Mouse (Mus musculus) cerebellum, adult 2 months (tissue): Measurements from ENCODE around the gene Atxn2l. TPM values are rescaled to one million over a fixed set of nuclear protein-coding genes. Genes with fewer than 3 reads are reported as not detected.
A peak's percentile ranks its signal among the peaks of the same experiment; 100 is the strongest.

Source experiments
- DNase-seq, 2 experiments: peaks; one replicate each; pipeline ENCODE4 v3.0.0; 2021
- H3K27ac ChIP-seq: fragments of 200-500 bp; 2 replicates; pipeline ENCODE4 v1.5.1; 2012; ENCODE audit warnings: low read length, control low read depth, inconsistent platforms; ENCODE audit not compliant: insufficient read depth
- H3K27me3 ChIP-seq: fragments of 200-500 bp; 2 replicates; pipeline ENCODE4 v1.6.1; 2012; ENCODE audit warnings: inconsistent platforms, mild to moderate bottlenecking, low read length, moderate library complexity; ENCODE audit not compliant: control insufficient read depth, insufficient read depth
- H3K4me1 ChIP-seq: fragments of 200-500 bp; 2 replicates; pipeline ENCODE4 v1.6.1; 2011; ENCODE audit warnings: low read length; ENCODE audit not compliant: control insufficient read depth, insufficient read depth
- H3K4me3 ChIP-seq: fragments of 200-500 bp; replicated peaks from 2 replicates; pipeline ENCODE3; 2011; ENCODE audit warnings: mild to moderate bottlenecking, low read depth, low read length, control low read depth; ENCODE audit not compliant: insufficient read depth
- CTCF ChIP-seq: fragments of 200-500 bp; IDR thresholded peaks from 2 replicates; pipeline ENCODE4 v1.5.1; 2011; ENCODE audit warnings: low read depth, mild to moderate bottlenecking, control low read depth, low read length, moderate library complexity, borderline replicate concordance; ENCODE audit not compliant: insufficient read depth
- POLR2A ChIP-seq: fragments of 200-500 bp; IDR thresholded peaks from 2 replicates; pipeline ENCODE4 v1.6.1; 2011; ENCODE audit warnings: low read length, control low read depth, borderline replicate concordance; ENCODE audit not compliant: insufficient read depth
- WGBS: fragments of 180-500 bp; shearing (Covaris S2); methylation state at CpG from one replicate; pipeline ENCODE4 v1.1.7; 2018; 5-methylcytosine and 5-hydroxymethylcytosine counted together
- polyA plus RNA-seq: library from polyadenylated mRNA; depleted of rRNA; stranded (reverse); fragments of >200 nt; gene quantifications from 2 replicates; pipeline ENCODE4 v1.2.3, GENCODE M21; 2012

Atxn2l gene
- polyA plus RNA-seq, 1 experiment, result 139 TPM

DNA sequence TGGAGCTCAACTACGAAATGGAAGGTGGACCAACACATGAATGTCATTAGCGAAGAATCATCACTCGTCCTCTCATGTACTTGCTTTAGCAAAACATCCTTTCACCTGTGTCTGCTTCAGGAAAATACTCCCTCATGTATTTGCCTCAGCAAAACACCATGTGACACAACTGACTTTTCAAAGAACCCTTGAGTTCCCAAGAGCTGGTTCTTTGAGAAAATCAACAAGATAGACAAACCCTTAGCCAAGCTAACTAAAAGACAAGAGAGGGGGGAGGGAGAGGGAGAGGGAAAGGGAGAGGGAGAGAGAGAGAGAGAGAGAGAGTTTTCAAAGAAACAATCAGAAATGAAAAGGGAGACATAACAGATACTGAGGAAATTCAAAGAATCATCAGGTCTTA lies 20.1 kb upstream of the Atxn2l start:
- WGBS, result 76% methylated on average over 3 of the region's 3 CpGs
- no peak for DNase-seq
- no peaks in the 10 kb centered on the region; the same call in 1 of the 2 replicates for H3K27me3 ChIP-seq
- no peak for TF ChIP-seq POLR2A
- no peak for TF ChIP-seq CTCF
- no peak overlapping the region for H3K4me3 ChIP-seq
- no peak overlapping the region for H3K27ac ChIP-seq
- no peaks in the 10 kb centered on the region for H3K4me1 ChIP-seq

DNA sequence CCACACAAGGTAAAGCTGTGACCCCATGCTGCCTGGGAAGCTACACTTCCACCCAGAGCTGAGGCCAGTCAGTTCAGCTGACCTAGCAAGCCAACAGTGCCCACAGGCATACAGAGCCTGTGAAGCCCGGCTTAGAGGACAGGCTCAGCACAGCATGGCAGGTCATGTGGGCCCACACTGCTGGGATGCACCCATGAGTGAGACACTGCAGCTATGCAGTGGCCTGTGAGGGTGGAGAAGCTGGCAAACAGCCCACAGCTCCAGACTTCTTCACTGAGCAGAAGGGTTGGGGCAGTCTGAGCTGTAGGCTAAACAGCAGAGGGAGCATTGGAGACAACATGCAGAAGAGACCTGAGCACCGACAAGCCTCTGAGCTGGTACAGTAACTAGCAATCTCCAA lies 16.3 kb upstream of the Atxn2l start:
- no peak overlapping the region for H3K27ac ChIP-seq
- no peak for TF ChIP-seq POLR2A
- no peak for TF ChIP-seq CTCF
- no peak for DNase-seq
- 12% methylated on average over 2 of the region's 2 CpGs for WGBS
- H3K27me3 ChIP-seq, result no peaks in the 10 kb centered on the region; the same call in 1 of the 2 replicates
- no peak overlapping the region for H3K4me3 ChIP-seq
- no peaks in the 10 kb centered on the region for H3K4me1 ChIP-seq

DNA sequence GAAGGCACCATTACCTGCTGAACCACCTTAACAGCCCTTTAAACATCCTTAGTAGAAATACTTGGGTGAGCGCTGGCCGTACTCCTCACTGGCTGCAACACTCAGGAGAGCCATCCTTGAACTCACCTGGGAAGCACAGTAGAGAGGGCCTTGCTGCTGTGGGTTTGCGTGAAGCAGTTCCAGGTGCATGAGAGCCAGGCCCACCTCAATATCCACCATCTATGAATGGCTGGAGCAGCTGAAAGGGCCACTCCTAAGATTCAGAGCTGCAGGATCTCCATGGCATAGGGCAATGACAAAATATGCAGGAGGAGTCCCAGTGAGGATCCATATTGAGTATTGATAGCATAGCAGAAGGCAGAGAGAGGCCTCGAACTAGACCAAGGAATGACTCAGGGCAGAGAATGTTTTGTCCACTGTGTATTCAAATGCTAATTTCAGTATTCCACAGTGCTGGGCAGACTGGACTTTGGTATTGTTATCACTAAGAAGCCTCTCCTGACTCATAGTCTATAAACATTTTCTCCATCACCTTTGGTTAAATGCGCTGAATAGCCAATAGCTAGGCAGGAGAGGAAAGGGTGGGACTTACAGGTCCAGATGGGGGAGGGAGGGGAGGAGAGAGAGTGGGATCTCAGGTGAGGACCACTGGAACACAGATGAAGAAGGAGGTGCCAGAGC lies 15.2 kb upstream of the Atxn2l start:
- H3K27ac ChIP-seq, result no peak overlapping the region
- no peaks in the 10 kb centered on the region; the same call in 1 of the 2 replicates for H3K27me3 ChIP-seq
- H3K4me1 ChIP-seq, result no peaks in the 10 kb centered on the region
- DNase-seq, result no peak
- WGBS, result 82% methylated on average over 5 of the region's 5 CpGs
- H3K4me3 ChIP-seq, result no peak overlapping the region
- TF ChIP-seq POLR2A (no peak), CTCF (no peak)

DNA sequence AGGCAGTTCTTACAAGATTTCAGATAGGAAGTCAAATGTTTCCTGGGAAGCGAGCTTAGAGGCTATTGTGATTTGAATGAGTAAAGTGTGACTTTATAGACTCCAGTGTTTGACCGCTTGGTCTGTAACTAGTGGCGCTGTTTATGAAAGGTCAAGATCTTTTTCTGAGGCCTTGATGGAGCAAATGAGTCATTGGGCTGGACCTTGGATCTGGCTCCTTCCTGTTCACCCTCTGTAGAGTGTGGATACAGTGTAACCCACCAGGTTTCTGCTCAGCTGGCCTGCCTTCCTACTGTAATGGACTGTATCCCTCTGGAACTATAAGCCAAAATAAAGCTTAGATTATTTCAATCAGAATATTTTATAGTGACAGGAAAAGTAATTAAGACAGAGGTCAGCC lies 8.1 kb upstream of the Atxn2l start:
- H3K27me3 ChIP-seq, result no peaks in the 10 kb centered on the region; the same call in 1 of the 2 replicates
- H3K27ac ChIP-seq, result no peak overlapping the region
- no peak overlapping the region for H3K4me3 ChIP-seq
- H3K4me1 ChIP-seq, result no peaks in the 10 kb centered on the region
- DNase-seq, result no peak
- 84% methylated on average over 3 of the region's 3 CpGs for WGBS
- TF ChIP-seq POLR2A (no peak), CTCF (no peak)

DNA sequence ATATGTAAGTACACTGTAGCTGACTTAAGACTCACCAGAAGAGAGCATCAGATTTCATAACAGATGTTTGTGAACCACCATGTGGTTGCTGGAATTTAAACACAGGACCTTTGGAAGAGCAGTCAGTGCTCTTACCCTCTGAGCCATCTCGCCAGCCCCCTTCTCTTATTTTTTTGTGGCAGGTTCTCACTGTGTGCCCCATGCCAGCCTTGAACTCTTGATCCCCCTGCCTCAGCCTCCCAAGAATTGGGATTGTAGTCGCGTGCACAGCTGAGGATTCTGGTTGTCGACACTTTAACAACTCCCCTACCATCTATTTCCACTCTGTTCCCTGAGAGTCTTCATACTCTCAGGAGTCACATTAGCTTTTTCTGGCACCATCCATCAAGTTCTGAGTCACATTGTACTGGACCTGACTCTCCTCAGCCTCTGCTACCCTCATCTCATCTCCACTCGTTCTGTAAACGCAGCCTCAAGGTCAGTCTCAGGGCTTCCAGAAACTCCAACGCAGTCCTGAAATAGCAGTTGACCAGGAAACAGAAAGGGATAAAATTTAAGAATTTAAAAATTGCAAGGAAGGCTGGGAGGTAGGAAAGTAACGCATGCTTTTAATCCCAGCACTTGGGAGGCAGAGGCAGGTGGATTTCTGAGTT lies 4.0 kb upstream of the Atxn2l start:
- Histone ChIP-seq H3K27ac (no peak overlapping the region), H3K27me3 (no peaks in the 10 kb centered on the region; the same call in 1 of the 2 replicates), H3K4me3 (no peak overlapping the region), H3K4me1 (no peaks in the 10 kb centered on the region)
- no peak for DNase-seq
- TF ChIP-seq CTCF (no peak), POLR2A (no peak)
- 85% methylated on average over 8 of the region's 8 CpGs for WGBS

DNA sequence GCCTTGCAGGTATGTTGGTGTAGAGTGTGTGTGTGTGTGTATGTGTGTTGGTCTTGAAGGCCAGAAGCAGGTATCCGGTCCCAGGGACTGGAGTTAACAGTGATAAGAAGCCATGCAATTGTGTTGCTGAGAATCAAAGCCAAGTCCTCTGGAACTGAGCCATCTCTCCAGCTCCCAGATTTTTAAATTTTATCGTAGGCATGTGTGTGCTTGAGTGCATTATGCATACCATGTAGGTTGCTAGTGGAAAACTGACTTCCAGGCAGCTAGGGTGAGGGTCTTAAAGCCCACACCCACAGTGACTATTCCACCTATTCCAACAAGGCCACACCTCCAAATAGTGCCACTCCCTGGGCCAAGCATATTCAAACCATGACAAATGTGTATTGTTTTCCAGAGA lies 1.7 kb upstream of the Atxn2l start:
- TF ChIP-seq CTCF, result no peak
- Histone ChIP-seq H3K4me1 (peaks cover 5% of the 10 kb centered on the region; the same call in 1 of the 2 replicates), H3K4me3 (no peak overlapping the region), H3K27ac (no peak overlapping the region), H3K27me3 (no peaks in the 10 kb centered on the region)
- WGBS, result 38% methylated on average over 2 of the region's 2 CpGs
- no peak for DNase-seq

DNA sequence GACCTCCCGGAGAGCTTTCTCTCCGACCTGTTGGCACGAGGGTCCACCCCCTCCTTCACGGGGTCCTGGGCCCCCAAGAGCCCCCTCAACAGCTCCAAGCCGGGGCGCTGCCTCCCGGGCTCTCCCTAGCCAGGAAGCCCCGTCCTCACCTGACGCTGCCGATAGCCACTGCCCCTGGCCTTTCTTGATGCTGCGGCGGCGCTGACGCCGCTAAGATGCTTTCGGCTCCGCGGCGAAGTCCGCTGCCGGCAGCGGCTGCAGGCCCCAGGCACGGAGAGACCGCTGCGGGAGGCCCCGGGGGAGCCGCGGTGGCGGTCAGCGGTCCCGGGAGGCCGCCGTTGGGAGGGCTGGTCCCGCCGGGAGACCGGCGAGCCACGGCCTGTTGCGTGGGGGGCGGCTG lies 486 bp downstream of the Atxn2l start:
- DNase-seq, result no peak
- TF ChIP-seq CTCF, result no peak
- no peak for TF ChIP-seq POLR2A
- 2% methylated on average over 40 of the region's 40 CpGs for WGBS
- Histone ChIP-seq H3K4me1 (peaks cover 5% of the 10 kb centered on the region; the same call in 1 of the 2 replicates), H3K27ac (peak overlapping the region; percentile 76), H3K27me3 (no peaks in the 10 kb centered on the region), H3K4me3 (peak overlapping the region; percentile 73)

DNA sequence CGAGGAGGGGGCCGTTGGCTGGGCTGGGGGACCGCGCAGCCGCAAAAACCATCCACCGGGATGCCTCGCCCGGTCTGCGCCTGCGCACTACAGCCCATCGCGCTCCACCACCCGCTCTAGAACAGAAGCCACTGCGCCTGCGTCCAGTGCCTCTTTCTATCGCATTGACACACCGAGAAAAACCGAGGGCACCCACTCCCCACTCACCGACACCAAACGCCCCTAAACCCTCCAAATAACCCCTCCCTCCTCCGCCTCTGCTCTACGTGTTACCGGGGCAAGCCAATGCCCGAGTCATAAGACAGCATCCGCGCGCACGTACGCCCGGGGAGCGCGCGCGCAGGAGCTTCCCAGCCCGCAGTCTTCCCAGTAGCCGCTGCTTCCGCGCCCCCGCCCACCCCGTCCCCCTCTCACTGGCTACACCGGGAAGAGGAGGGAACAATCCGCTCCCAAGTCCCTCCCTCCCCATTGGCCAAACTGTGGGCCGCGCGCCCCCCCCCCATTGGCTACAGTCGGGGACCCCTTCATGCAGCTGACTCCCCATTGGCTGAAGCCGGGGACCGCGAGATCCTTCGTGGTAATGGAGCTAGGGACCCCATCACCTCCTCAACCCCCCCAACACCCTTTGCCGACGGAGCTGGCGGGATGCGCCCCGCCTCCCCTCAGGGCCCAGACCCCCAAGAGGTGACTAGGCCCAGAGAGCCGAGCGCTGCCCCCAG lies 1.1 kb downstream of the Atxn2l start:
- TF ChIP-seq POLR2A (peak; percentile 63; the same call in 1 of the 2 replicates), CTCF (no peak)
- WGBS, result under 1% methylated on average over 55 of the region's 57 CpGs
- DNase-seq, result peak; percentile 93 to 96

More for the DNA sequence above, 1.1 kb downstream of the Atxn2l start:
- peak overlapping the region; percentile 77 for H3K27ac ChIP-seq
- peaks cover 5% of the 10 kb centered on the region; the same call in 1 of the 2 replicates for H3K4me1 ChIP-seq
- H3K27me3 ChIP-seq, result no peaks in the 10 kb centered on the region
- H3K4me3 ChIP-seq, result peak overlapping the region; percentile 73
